Mouse (Mus musculus) kidney, adult 2 months (tissue): Measurements from ENCODE around the gene Ftl1. TPM values are rescaled to one million over a fixed set of nuclear protein-coding genes. Genes with fewer than 3 reads are reported as not detected.

Source experiments
- DNase-seq: peaks from one replicate; pipeline ENCODE4 v3.0.0; 2021
- H3K27ac ChIP-seq: fragments of 200-500 bp; 2 replicates; pipeline ENCODE4 v1.5.1; 2012; ENCODE audit warnings: low read depth, low read length, control low read depth, inconsistent platforms; ENCODE audit not compliant: insufficient read depth
- H3K27me3 ChIP-seq: fragments of 200-500 bp; replicated peaks from 2 replicates; pipeline ENCODE4 v1.6.1; 2012; ENCODE audit warnings: mild to moderate bottlenecking, moderate library complexity, low read length, inconsistent platforms; ENCODE audit not compliant: control insufficient read depth, insufficient read depth
- H3K36me3 ChIP-seq: fragments of 200-500 bp; 2 replicates; pipeline ENCODE4 v1.6.1; 2012; ENCODE audit warnings: mild to moderate bottlenecking, moderate library complexity, low read length, inconsistent platforms; ENCODE audit not compliant: control insufficient read depth, insufficient read depth
- H3K4me1 ChIP-seq: fragments of 200-500 bp; 2 replicates; pipeline ENCODE4 v1.6.1; 2011; ENCODE audit warnings: low read length; ENCODE audit not compliant: control insufficient read depth, insufficient read depth
- H3K4me3 ChIP-seq: fragments of 200-500 bp; 2 replicates; pipeline ENCODE4 v1.5.1; 2011; ENCODE audit warnings: mild to moderate bottlenecking, low read depth, low read length, control low read depth; ENCODE audit not compliant: insufficient read depth
- CTCF ChIP-seq: fragments of 200-500 bp; conservative IDR thresholded peaks from 2 replicates; pipeline ENCODE4 v1.5.1; 2011; ENCODE audit warnings: low read depth, mild to moderate bottlenecking, control low read depth, low read length, moderate library complexity, mixed read lengths; ENCODE audit not compliant: insufficient read depth, insufficient read length
- POLR2A ChIP-seq: fragments of 200-500 bp; IDR thresholded peaks from one replicate; pipeline ENCODE4 v1.6.1; 2011; ENCODE audit warnings: low read depth, low read length, control low read depth
- WGBS: fragments of 180-500 bp; shearing (Covaris S2); methylation state at CpG from one replicate; pipeline ENCODE4 v1.1.7; 2018; 5-methylcytosine and 5-hydroxymethylcytosine counted together
- polyA plus RNA-seq: library from polyadenylated mRNA; depleted of rRNA; stranded (reverse); fragments of >200 nt; gene quantifications from 2 replicates; pipeline ENCODE4 v1.2.3, GENCODE M21; 2012; rRNA removed

Ftl1 gene
- polyA plus RNA-seq, 1 experiment, result 8,155 TPM

DNA sequence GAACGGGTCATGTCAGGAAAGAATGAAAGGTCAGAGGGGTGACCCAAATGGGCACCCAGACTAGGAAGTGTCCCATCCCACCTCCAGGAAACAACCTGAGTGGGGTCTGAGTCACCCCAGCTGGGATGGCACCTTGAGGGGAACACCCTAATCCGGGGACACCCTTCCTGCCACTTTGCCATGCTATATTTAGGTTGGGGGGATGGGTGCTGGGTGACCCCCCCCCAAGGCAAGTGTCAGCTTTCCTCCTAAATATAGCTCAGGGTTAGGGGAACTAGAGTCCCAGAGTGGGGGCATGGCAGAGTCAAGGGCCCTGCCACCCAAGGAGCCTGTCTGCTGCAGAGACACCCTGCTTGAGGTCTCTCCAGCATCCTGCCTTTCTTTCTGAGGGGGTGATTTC lies 47.3 kb downstream of the Ftl1 start:
- 78% methylated on average over 2 of the region's 2 CpGs for WGBS
- Histone ChIP-seq H3K27me3 (no peaks in the 10 kb centered on the region), H3K4me3 (no peak overlapping the region), H3K4me1 (no peaks in the 10 kb centered on the region; the same call in 1 of the 2 replicates), H3K36me3 (no peaks in the 10 kb centered on the region), H3K27ac (no peak overlapping the region)
- no peak for DNase-seq
- TF ChIP-seq CTCF, result no peak
- TF ChIP-seq POLR2A, result no peak

DNA sequence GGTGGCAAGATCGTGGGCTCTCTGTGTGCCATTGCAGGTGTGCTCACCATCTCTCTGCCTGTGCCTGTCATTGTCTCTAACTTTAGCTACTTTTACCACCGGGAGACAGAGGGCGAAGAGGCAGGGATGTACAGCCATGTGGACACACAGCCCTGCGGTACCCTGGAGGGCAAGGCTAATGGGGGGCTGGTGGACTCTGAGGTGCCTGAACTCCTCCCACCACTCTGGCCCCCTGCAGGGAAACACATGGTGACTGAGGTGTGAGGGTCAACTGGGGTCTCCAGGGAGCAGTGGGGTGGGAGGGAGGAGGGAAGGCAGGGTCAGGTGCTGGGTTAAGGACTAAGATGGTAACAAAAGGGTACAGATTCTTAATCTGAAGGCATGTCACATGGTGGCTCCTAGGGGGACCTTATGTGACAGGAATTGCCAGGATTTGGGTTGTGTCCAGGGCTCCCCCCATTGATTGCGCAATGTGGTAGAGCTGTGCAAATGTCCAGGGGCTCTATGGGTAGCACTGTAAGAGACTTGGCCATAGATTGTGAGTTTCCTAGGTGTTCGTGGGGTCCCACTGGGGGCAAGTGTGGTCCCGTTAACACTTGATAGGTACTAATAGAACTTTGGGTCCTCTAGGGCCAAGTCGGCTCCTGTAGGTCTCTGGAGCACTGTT lies 50.1 kb downstream of the Ftl1 start:
- no peak for DNase-seq
- WGBS, result 85% methylated on average over 8 of the region's 8 CpGs
- H3K27me3 ChIP-seq, result no peaks in the 10 kb centered on the region
- no peaks in the 10 kb centered on the region for H3K36me3 ChIP-seq
- no peak overlapping the region for H3K27ac ChIP-seq
- no peak for TF ChIP-seq CTCF
- TF ChIP-seq POLR2A, result no peak
- H3K4me1 ChIP-seq, result no peaks in the 10 kb centered on the region; the same call in 1 of the 2 replicates
- H3K4me3 ChIP-seq, result no peak overlapping the region

DNA sequence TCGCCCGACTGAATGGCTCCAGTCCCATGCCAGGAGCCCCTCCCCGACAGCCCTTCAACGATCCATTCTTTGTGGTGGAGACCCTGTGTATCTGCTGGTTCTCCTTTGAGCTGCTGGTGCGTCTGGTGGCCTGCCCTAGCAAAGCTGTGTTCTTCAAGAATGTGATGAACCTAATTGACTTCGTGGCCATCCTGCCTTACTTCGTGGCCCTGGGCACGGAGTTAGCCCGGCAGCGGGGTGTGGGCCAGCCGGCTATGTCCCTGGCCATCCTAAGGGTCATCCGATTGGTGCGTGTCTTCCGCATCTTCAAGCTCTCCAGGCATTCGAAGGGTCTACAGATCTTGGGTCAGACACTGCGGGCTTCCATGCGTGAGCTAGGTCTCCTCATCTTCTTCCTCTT lies 50.7 kb downstream of the Ftl1 start:
- TF ChIP-seq CTCF (no peak), POLR2A (no peak)
- Histone ChIP-seq H3K4me1 (no peaks in the 10 kb centered on the region; the same call in 1 of the 2 replicates), H3K36me3 (no peaks in the 10 kb centered on the region), H3K27me3 (no peaks in the 10 kb centered on the region), H3K4me3 (no peak overlapping the region), H3K27ac (no peak overlapping the region)
- 90% methylated on average over 17 of the region's 17 CpGs for WGBS
- no peak for DNase-seq

DNA sequence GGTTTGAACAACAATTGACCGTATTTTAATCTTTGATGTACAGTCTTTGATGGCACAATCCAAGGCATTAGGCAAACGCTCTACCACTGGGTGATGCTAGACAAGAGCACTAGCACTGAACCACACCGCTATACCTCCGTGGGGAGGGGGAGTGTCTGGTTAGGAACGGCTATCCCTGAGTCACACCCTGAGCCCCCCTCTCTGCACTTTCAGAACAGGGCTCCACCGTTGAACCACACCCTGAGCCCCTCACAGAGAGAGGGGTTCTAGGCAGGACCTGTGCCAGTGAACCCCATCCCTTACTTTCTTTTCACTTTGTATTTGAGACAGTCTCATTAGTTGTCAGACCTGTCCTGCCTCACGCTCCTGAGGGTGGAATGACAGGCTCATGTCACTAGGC lies 51.3 kb downstream of the Ftl1 start:
- Histone ChIP-seq H3K27me3 (no peaks in the 10 kb centered on the region), H3K27ac (no peak overlapping the region), H3K4me3 (no peak overlapping the region), H3K36me3 (no peaks in the 10 kb centered on the region), H3K4me1 (no peaks in the 10 kb centered on the region)
- no peak for DNase-seq
- TF ChIP-seq CTCF (no peak), POLR2A (no peak)
- WGBS, result 73% methylated on average over 7 of the region's 7 CpGs

Other genes starting within 250 kb of the Ftl1 start
- 0.39 and 0.54 TPM in 2 replicates for gene Dkkl1, start 247.7 kb downstream of the Ftl1 start, polyA plus RNA-seq
- 10.0 and 13.2 TPM in 2 replicates for gene Tead2, start 244.1 kb downstream of the Ftl1 start, polyA plus RNA-seq
- 7.9 and 30.1 TPM in 2 replicates for gene Cd37, start 220.8 kb downstream of the Ftl1 start, polyA plus RNA-seq
- 0.05 TPM in 1 of 2 replicates, not detected in the other for gene Slc6a16, start 218.8 kb downstream of the Ftl1 start, polyA plus RNA-seq
- 0.14 and 0.19 TPM in 2 replicates for gene Slc6a21, start 182.4 kb downstream of the Ftl1 start, polyA plus RNA-seq
- 17.9 and 18.2 TPM in 2 replicates for gene Trpm4, start 126.1 kb downstream of the Ftl1 start, polyA plus RNA-seq
- gene Hrc, start 124.6 kb downstream of the Ftl1 start, polyA plus RNA-seq, result 0.14 and 3.2 TPM in 2 replicates
- 0.50 and 0.64 TPM in 2 replicates for gene Ppfia3, start 92.9 kb downstream of the Ftl1 start, polyA plus RNA-seq
- gene Lin7b, start 89.3 kb downstream of the Ftl1 start, polyA plus RNA-seq, result 2.7 and 3.9 TPM in 2 replicates
- 137 and 138 TPM in 2 replicates for gene Snrnp70, start 64.1 kb downstream of the Ftl1 start, polyA plus RNA-seq
- 0.07 and 0.91 TPM in 2 replicates for gene Kcna7, start 54.2 kb downstream of the Ftl1 start, polyA plus RNA-seq
- gene Ntf5, start 46.2 kb downstream of the Ftl1 start, polyA plus RNA-seq, result 0.44 and 0.58 TPM in 2 replicates
- gene Lhb, start 39.1 kb downstream of the Ftl1 start, polyA plus RNA-seq, result not detected in 2 replicates
- 57.4 and 61.2 TPM in 2 replicates for gene Gys1, start 25.0 kb downstream of the Ftl1 start, polyA plus RNA-seq
- 36.3 and 42.7 TPM in 2 replicates for gene Ruvbl2, start 21.8 kb downstream of the Ftl1 start, polyA plus RNA-seq
- gene Bax, start 7.0 kb upstream of the Ftl1 start, polyA plus RNA-seq, result 104 and 112 TPM in 2 replicates
- gene Tulp2, start 22.0 kb upstream of the Ftl1 start, polyA plus RNA-seq, result 0.20 and 0.46 TPM in 2 replicates
- 1.1 and 1.2 TPM in 2 replicates for gene Gm45808, start 26.9 kb upstream of the Ftl1 start, polyA plus RNA-seq
- 6.0 and 6.1 TPM in 2 replicates for gene Dhdh, start 28.9 kb upstream of the Ftl1 start, polyA plus RNA-seq
- 397 and 405 TPM in 2 replicates for gene Nucb1, start 50.5 kb upstream of the Ftl1 start, polyA plus RNA-seq
- gene Ppp1r15a, start 66.4 kb upstream of the Ftl1 start, polyA plus RNA-seq, result 26.6 and 28.2 TPM in 2 replicates
- 4.6 and 5.9 TPM in 2 replicates for gene Plekha4, start 66.4 kb upstream of the Ftl1 start, polyA plus RNA-seq
- gene Hsd17b14, start 95.0 kb upstream of the Ftl1 start, polyA plus RNA-seq, result 43.9 and 48.3 TPM in 2 replicates
- gene Bcat2, start 110.3 kb upstream of the Ftl1 start, polyA plus RNA-seq, result 185 and 188 TPM in 2 replicates
- not detected in 2 replicates for gene Fgf21, start 155.6 kb upstream of the Ftl1 start, polyA plus RNA-seq
- 0.05 and 0.11 TPM in 2 replicates for gene Fut1, start 157.4 kb upstream of the Ftl1 start, polyA plus RNA-seq
- gene Izumo1, start 161.9 kb upstream of the Ftl1 start, polyA plus RNA-seq, result 0.29 and 0.34 TPM in 2 replicates
- gene Rasip1, start 167.6 kb upstream of the Ftl1 start, polyA plus RNA-seq, result 19.9 and 20.4 TPM in 2 replicates
- 2.1 and 2.5 TPM in 2 replicates for gene Mamstr, start 180.1 kb upstream of the Ftl1 start, polyA plus RNA-seq
- gene Fut2, start 206.5 kb upstream of the Ftl1 start, polyA plus RNA-seq, result not detected in 2 replicates
- gene Ntn5, start 224.1 kb upstream of the Ftl1 start, polyA plus RNA-seq, result 0.09 TPM in 1 of 2 replicates, not detected in the other
- 0.22 and 0.23 TPM in 2 replicates for gene Sec1, start 234.5 kb upstream of the Ftl1 start, polyA plus RNA-seq
- 8.1 and 8.3 TPM in 2 replicates for gene Car11, start 240.0 kb upstream of the Ftl1 start, polyA plus RNA-seq
- 106 and 116 TPM in 2 replicates for gene Dbp, start 245.2 kb upstream of the Ftl1 start, polyA plus RNA-seq